Mouse (Mus musculus): ENCODE data around the gene Foxred1. TPM values are rescaled to one million over a fixed set of nuclear protein-coding genes. Genes with fewer than 3 reads are reported as not detected.

The Foxred1 gene
- polyA plus RNA-seq, 1 experiment, result 14.4 TPM

- no peaks in the 10 kb centered on the region for H3K79me3 ChIP-seq (ENCODE audit: low read depth)
- no peaks in the 10 kb centered on the region for H3K27me3 ChIP-seq (ENCODE audit: control insufficient read depth, insufficient read depth, insufficient read length)
- peaks cover under 1% of the 10 kb centered on the region for H3K36me3 ChIP-seq (ENCODE audit: control insufficient read depth, insufficient read depth)
- no peaks in the 10 kb centered on the region for H3K79me2 ChIP-seq (ENCODE audit: control insufficient read depth, insufficient read depth)
- H3K4me3 ChIP-seq (ENCODE audit: insufficient read depth, poor library complexity, severe bottlenecking), result no peak overlapping the region
- no peak overlapping the region for H3ac ChIP-seq (ENCODE audit: control insufficient read depth, insufficient read length, low read depth)
- TF ChIP-seq USF1 (IDR thresholded peaks at IDR 0.05; ENCODE audit: low read depth) (no peak), CTCF (IDR thresholded peaks at IDR 0.05; ENCODE audit: control insufficient read depth, insufficient read depth, insufficient read length) (no peak), CEBPB (IDR thresholded peaks at IDR 0.05; ENCODE audit: low read depth) (no peak), FOSL1 (IDR thresholded peaks at IDR 0.05; ENCODE audit: insufficient read depth, low read length, poor library complexity, severe bottlenecking) (no peak), MYOG (IDR thresholded peaks at IDR 0.05; ENCODE audit: control insufficient read depth, extremely low read depth, insufficient read length) (no peak), MAX (IDR thresholded peaks at IDR 0.05) (no peak), MYOD1 (IDR thresholded peaks at IDR 0.05; ENCODE audit: control insufficient read depth, insufficient read length, low read depth) (no peak)
Measured at GRCm38 (mm10) chr9:35238915-35239571, 28.2 kb upstream of the Foxred1 start.

DNA sequence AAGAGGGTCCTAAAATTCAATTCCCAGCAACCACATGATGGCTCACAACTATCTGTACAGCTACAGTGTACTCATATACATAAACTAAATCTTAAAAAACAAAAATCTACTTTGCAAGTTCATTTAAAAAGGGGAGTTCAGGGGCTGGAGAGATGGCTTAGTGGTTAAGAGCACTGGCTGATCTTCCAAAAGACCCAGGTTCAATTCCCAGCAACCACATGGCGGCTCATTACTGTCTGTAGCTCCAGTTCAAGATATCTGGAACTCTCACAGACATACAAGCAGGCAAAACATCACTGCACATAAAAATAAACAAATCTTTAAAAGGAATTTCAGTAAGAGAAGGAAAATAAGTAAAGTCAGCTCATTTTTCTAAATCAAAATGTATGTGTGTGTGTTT lies 27.5 kb upstream of the Foxred1 start:
- H3K4me3 ChIP-seq (ENCODE audit: insufficient read depth, poor library complexity, severe bottlenecking), result no peak overlapping the region
- no peaks in the 10 kb centered on the region for H3K79me3 ChIP-seq (ENCODE audit: low read depth)
- no peaks in the 10 kb centered on the region for H3K27me3 ChIP-seq (ENCODE audit: control insufficient read depth, insufficient read depth, insufficient read length)
- peaks cover 7% of the 10 kb centered on the region for H3K36me3 ChIP-seq (ENCODE audit: control insufficient read depth, insufficient read depth)
- TF ChIP-seq MYOG (IDR thresholded peaks at IDR 0.05; ENCODE audit: control insufficient read depth, extremely low read depth, insufficient read length), result no peak
- TF ChIP-seq CEBPB (IDR thresholded peaks at IDR 0.05; ENCODE audit: low read depth), result no peak
- TF ChIP-seq CTCF (IDR thresholded peaks at IDR 0.05; ENCODE audit: control insufficient read depth, insufficient read depth, insufficient read length), result no peak
- no peak for TF ChIP-seq MYOD1 (IDR thresholded peaks at IDR 0.05; ENCODE audit: control insufficient read depth, insufficient read length, low read depth)
- no peak for TF ChIP-seq MAX (IDR thresholded peaks at IDR 0.05)
- TF ChIP-seq FOSL1 (IDR thresholded peaks at IDR 0.05; ENCODE audit: insufficient read depth, low read length, poor library complexity, severe bottlenecking), result no peak
- TF ChIP-seq USF1 (IDR thresholded peaks at IDR 0.05; ENCODE audit: low read depth), result no peak
- no peak overlapping the region for H3ac ChIP-seq (ENCODE audit: control insufficient read depth, insufficient read length, low read depth)
- no peaks in the 10 kb centered on the region for H3K79me2 ChIP-seq (ENCODE audit: control insufficient read depth, insufficient read depth)

GRCm38 (mm10) chr9:35235996-35236395 lies 25.1 kb upstream of the Foxred1 start:
- H3K36me3 ChIP-seq (ENCODE audit: control insufficient read depth, insufficient read depth), result peaks cover 18% of the 10 kb centered on the region
- no peaks in the 10 kb centered on the region for H3K79me2 ChIP-seq (ENCODE audit: control insufficient read depth, insufficient read depth)
- H3K27me3 ChIP-seq (ENCODE audit: control insufficient read depth, insufficient read depth, insufficient read length), result no peaks in the 10 kb centered on the region
- H3K79me3 ChIP-seq (ENCODE audit: low read depth), result no peaks in the 10 kb centered on the region
- no peak overlapping the region for H3ac ChIP-seq (ENCODE audit: control insufficient read depth, insufficient read length, low read depth)
- TF ChIP-seq FOSL1 (IDR thresholded peaks at IDR 0.05; ENCODE audit: insufficient read depth, low read length, poor library complexity, severe bottlenecking) (no peak), MYOD1 (IDR thresholded peaks at IDR 0.05; ENCODE audit: control insufficient read depth, insufficient read length, low read depth) (no peak), MAX (IDR thresholded peaks at IDR 0.05) (no peak), CTCF (IDR thresholded peaks at IDR 0.05; ENCODE audit: control insufficient read depth, insufficient read depth, insufficient read length) (no peak), USF1 (IDR thresholded peaks at IDR 0.05; ENCODE audit: low read depth) (no peak), MYOG (IDR thresholded peaks at IDR 0.05; ENCODE audit: control insufficient read depth, extremely low read depth, insufficient read length) (no peak), CEBPB (IDR thresholded peaks at IDR 0.05; ENCODE audit: low read depth) (no peak)
- no peak overlapping the region for H3K4me3 ChIP-seq (ENCODE audit: insufficient read depth, poor library complexity, severe bottlenecking)

DNA sequence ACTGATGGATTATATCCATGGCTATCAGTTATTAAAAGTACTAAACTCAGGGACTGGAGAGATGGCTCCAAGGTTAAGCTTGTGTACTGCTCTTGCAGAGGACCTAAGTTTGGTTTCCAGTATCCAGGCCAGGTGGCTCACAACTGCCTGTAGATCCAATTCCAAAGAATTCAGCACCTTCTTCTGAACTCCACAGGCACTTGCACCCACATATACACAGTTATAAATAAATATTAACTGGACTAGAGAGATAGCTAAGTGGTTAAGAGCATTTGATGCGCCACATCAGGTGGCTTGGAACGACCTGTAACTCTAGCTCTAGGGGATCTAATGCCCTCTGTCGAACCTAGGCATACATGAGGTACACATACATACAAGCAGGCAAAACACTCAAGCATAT lies 17.8 kb upstream of the Foxred1 start:
- Histone ChIP-seq H3K36me3 (ENCODE audit: control insufficient read depth, insufficient read depth) (peaks cover 14% of the 10 kb centered on the region), H3K4me3 (ENCODE audit: insufficient read depth, poor library complexity, severe bottlenecking) (no peak overlapping the region), H3K79me3 (ENCODE audit: low read depth) (no peaks in the 10 kb centered on the region), H3ac (ENCODE audit: control insufficient read depth, insufficient read length, low read depth) (no peak overlapping the region), H3K27me3 (ENCODE audit: control insufficient read depth, insufficient read depth, insufficient read length) (no peaks in the 10 kb centered on the region), H3K79me2 (ENCODE audit: control insufficient read depth, insufficient read depth) (no peaks in the 10 kb centered on the region)
- TF ChIP-seq FOSL1 (IDR thresholded peaks at IDR 0.05; ENCODE audit: insufficient read depth, low read length, poor library complexity, severe bottlenecking) (no peak), MAX (IDR thresholded peaks at IDR 0.05) (no peak), USF1 (IDR thresholded peaks at IDR 0.05; ENCODE audit: low read depth) (no peak), MYOG (IDR thresholded peaks at IDR 0.05; ENCODE audit: control insufficient read depth, extremely low read depth, insufficient read length) (no peak), CTCF (IDR thresholded peaks at IDR 0.05; ENCODE audit: control insufficient read depth, insufficient read depth, insufficient read length) (no peak), CEBPB (IDR thresholded peaks at IDR 0.05; ENCODE audit: low read depth) (no peak), MYOD1 (IDR thresholded peaks at IDR 0.05; ENCODE audit: control insufficient read depth, insufficient read length, low read depth) (no peak)

DNA sequence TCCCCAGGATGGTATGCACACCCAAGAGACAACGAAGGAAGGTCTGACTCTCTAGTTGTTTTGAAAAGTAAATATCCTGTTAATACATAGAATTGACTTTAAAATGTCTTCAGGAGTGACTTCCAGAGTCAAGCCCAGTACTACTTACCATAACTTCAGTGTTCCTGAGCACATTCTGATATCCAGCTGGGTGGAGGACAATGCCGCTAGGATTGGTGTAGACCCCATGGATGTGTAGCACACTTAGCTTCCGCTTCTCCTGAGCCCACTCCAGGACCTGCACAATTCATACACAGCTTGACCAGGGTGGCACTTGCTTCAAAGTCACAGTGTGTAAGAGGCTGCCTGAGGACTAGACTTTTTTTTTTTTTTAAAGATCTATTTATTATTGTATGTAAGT lies 12.6 kb upstream of the Foxred1 start:
- peaks cover 30% of the 10 kb centered on the region for H3K36me3 ChIP-seq (ENCODE audit: control insufficient read depth, insufficient read depth)
- TF ChIP-seq FOSL1 (IDR thresholded peaks at IDR 0.05; ENCODE audit: insufficient read depth, low read length, poor library complexity, severe bottlenecking) (no peak), CTCF (IDR thresholded peaks at IDR 0.05; ENCODE audit: control insufficient read depth, insufficient read depth, insufficient read length) (no peak), MYOD1 (IDR thresholded peaks at IDR 0.05; ENCODE audit: control insufficient read depth, insufficient read length, low read depth) (no peak), MAX (IDR thresholded peaks at IDR 0.05) (no peak), MYOG (IDR thresholded peaks at IDR 0.05; ENCODE audit: control insufficient read depth, extremely low read depth, insufficient read length) (no peak), USF1 (IDR thresholded peaks at IDR 0.05; ENCODE audit: low read depth) (no peak), CEBPB (IDR thresholded peaks at IDR 0.05; ENCODE audit: low read depth) (no peak)

More for the DNA sequence above, 12.6 kb upstream of the Foxred1 start:
- H3K27me3 ChIP-seq (ENCODE audit: control insufficient read depth, insufficient read depth, insufficient read length), result no peaks in the 10 kb centered on the region
- no peak overlapping the region for H3ac ChIP-seq (ENCODE audit: control insufficient read depth, insufficient read length, low read depth)
- H3K4me3 ChIP-seq (ENCODE audit: insufficient read depth, poor library complexity, severe bottlenecking), result no peak overlapping the region
- no peaks in the 10 kb centered on the region for H3K79me3 ChIP-seq (ENCODE audit: low read depth)
- no peaks in the 10 kb centered on the region for H3K79me2 ChIP-seq (ENCODE audit: control insufficient read depth, insufficient read depth)
